Mouse (Mus musculus): ENCODE measurements at regions not wholly inside any gene's neighbourhood (a gene's known extent, or its start where the extent isn't known, plus 50 kb on each side); places are given as distances from the start of the nearest gene placed in this dataset.
"Not testable (repeated sequence)": the region's sequence is repeated elsewhere in the genome, so short reads cannot be mapped to it uniquely, and the experiment has no call there.

GRCm38 (mm10) chr17:13481445-13482085, 127.2 kb downstream of the Tcp10c start:
- DNase-seq (ENCODE audit: low spot score) (no peak), ATAC-seq (replicated peaks; ENCODE audit: low FRiP score, low read depth) (no peak)
- H3K36me3 ChIP-seq (ENCODE audit: insufficient read depth, low read length), result no peaks in the 10 kb centered on the region
- no peak for TF ChIP-seq CTCF (IDR thresholded peaks at IDR 0.05; ENCODE audit: low read depth)
- WGBS, result 81% methylated on average over 7 of the region's 7 CpGs
- H3K27ac ChIP-seq, result no peak overlapping the region
- H3K4me3 ChIP-seq (replicated peaks; ENCODE audit: low read depth, low read length), result no peak overlapping the region
- H3K4me2 ChIP-seq (ENCODE audit: low read length), result no peak overlapping the region
- H3K4me1 ChIP-seq (replicated peaks; ENCODE audit: insufficient read depth, low read length), result no peaks in the 10 kb centered on the region
- H3K9me3 ChIP-seq (replicated peaks; ENCODE audit: low read length), result no peaks in the 10 kb centered on the region
- H3K27me3 ChIP-seq (ENCODE audit: insufficient read depth, low read length), result no peaks in the 10 kb centered on the region
- H3K9ac ChIP-seq (ENCODE audit: low read depth, low read length), result no peak overlapping the region

GRCm38 (mm10) chr17:13482136-13482535, 127.8 kb downstream of the Tcp10c start:
- Histone ChIP-seq H3K4me2 (ENCODE audit: low read length) (no peak overlapping the region), H3K9ac (ENCODE audit: low read depth, low read length) (no peak overlapping the region), H3K27ac (no peak overlapping the region), H3K4me1 (replicated peaks; ENCODE audit: insufficient read depth, low read length) (no peaks in the 10 kb centered on the region), H3K9me3 (replicated peaks; ENCODE audit: low read length) (no peaks in the 10 kb centered on the region), H3K27me3 (ENCODE audit: insufficient read depth, low read length) (no peaks in the 10 kb centered on the region), H3K4me3 (replicated peaks; ENCODE audit: low read depth, low read length) (no peak overlapping the region), H3K36me3 (ENCODE audit: insufficient read depth, low read length) (no peaks in the 10 kb centered on the region)
- ATAC-seq (replicated peaks; ENCODE audit: low FRiP score, low read depth) (no peak), DNase-seq (ENCODE audit: low spot score) (no peak)
- WGBS, result 89% methylated on average over 3 of the region's 3 CpGs
- TF ChIP-seq CTCF (IDR thresholded peaks at IDR 0.05; ENCODE audit: low read depth), result no peak

- ATAC-seq (replicated peaks; ENCODE audit: low FRiP score, low read depth) (no peak), DNase-seq (ENCODE audit: low spot score) (no peak)
- no peaks in the 10 kb centered on the region for H3K4me1 ChIP-seq (replicated peaks; ENCODE audit: insufficient read depth, low read length)
Measured at GRCm38 (mm10) chr17:13487291-13488215, 133.2 kb downstream of the Tcp10c start.

DNA sequence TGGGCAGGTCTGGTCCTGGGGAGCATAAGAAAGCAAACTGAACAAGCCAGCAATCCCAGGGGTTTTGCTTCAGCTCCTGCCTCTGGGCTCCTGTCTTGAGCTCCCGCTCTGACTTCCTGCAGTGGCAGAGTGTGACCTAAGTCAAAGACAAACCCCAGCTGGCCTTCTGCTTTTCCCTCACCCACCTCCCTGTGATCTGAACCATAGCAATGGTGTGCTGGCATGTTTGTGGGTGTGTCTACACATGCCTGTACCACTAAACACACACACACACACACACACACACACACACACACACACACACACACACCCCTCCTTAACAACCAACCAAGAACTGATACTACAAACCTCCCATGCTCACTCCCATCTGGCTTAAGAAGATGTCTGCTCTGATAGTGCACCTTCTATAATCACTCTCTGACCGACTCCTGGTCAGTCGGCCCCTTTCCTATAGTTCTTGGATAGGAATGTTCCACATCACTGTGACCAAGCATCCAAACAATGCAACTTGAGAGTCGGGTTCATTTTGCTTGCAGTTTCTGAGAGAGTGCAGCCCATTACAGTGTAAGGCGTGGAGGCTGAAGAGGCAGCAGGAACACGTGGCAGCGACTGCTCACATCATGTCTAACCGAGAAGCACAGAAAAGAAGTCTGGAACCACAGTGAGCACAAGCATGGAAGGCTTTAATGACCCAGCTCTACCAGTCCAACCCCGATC, 134.4 kb downstream of the Tcp10c start:
- 53% methylated on average over 9 of the region's 9 CpGs for WGBS
- Histone ChIP-seq H3K4me2 (ENCODE audit: low read length) (no peak overlapping the region), H3K27me3 (ENCODE audit: insufficient read depth, low read length) (no peaks in the 10 kb centered on the region), H3K9me3 (replicated peaks; ENCODE audit: low read length) (no peaks in the 10 kb centered on the region), H3K27ac (no peak overlapping the region), H3K36me3 (ENCODE audit: insufficient read depth, low read length) (no peaks in the 10 kb centered on the region), H3K9ac (ENCODE audit: low read depth, low read length) (no peak overlapping the region), H3K4me3 (replicated peaks; ENCODE audit: low read depth, low read length) (no peak overlapping the region), H3K4me1 (replicated peaks; ENCODE audit: insufficient read depth, low read length) (no peaks in the 10 kb centered on the region)
- ATAC-seq (replicated peaks; ENCODE audit: low FRiP score, low read depth) (peak; percentile 64; the same call in 1 of the 2 replicates), DNase-seq (ENCODE audit: low spot score) (peak; percentile 51)
- TF ChIP-seq CTCF (IDR thresholded peaks at IDR 0.05; ENCODE audit: low read depth), result no peak

More at GRCm38 (mm10) chr17:13487291-13488215, 133.2 kb downstream of the Tcp10c start:
- Histone ChIP-seq H3K27ac (no peak overlapping the region), H3K4me2 (ENCODE audit: low read length) (no peak overlapping the region), H3K9ac (ENCODE audit: low read depth, low read length) (no peak overlapping the region), H3K9me3 (replicated peaks; ENCODE audit: low read length) (no peaks in the 10 kb centered on the region), H3K36me3 (ENCODE audit: insufficient read depth, low read length) (no peaks in the 10 kb centered on the region), H3K4me3 (replicated peaks; ENCODE audit: low read depth, low read length) (no peak overlapping the region), H3K27me3 (ENCODE audit: insufficient read depth, low read length) (no peaks in the 10 kb centered on the region)
- 73% methylated on average over 10 of the region's 10 CpGs for WGBS
- no peak for TF ChIP-seq CTCF (IDR thresholded peaks at IDR 0.05; ENCODE audit: low read depth)

DNA sequence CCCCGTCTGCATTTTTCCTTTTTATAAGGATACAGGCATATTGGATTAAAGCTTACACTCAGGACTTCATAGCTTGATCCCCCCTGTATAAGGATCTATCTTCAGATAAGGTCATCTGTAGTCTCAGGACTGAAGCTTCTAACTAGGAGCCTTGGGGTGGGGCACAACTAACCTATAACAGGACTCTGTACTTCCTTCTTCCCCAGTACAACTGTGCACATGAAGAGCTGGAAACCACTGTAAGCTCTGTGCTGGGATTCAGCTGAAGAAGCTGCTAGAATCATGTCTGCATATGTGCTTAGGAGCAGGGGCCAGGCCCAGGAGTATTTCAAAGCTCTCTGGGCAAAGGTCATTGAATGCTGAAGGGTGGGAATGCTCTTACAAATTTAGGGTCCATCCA, 137.9 kb downstream of the Tcp10c start:
- ATAC-seq (replicated peaks; ENCODE audit: low FRiP score, low read depth); DNase-seq (ENCODE audit: low spot score); H3K4me2 ChIP-seq (ENCODE audit: low read length); H3K4me1 ChIP-seq (replicated peaks; ENCODE audit: insufficient read depth, low read length); H3K9me3 ChIP-seq (replicated peaks; ENCODE audit: low read length); H3K36me3 ChIP-seq (ENCODE audit: insufficient read depth, low read length); H3K27ac ChIP-seq; H3K9ac ChIP-seq (ENCODE audit: low read depth, low read length); H3K4me3 ChIP-seq (replicated peaks; ENCODE audit: low read depth, low read length); H3K27me3 ChIP-seq (ENCODE audit: insufficient read depth, low read length): not testable (repeated sequence)
- 91% methylated on average over 1 of the region's 1 CpGs for WGBS

DNA sequence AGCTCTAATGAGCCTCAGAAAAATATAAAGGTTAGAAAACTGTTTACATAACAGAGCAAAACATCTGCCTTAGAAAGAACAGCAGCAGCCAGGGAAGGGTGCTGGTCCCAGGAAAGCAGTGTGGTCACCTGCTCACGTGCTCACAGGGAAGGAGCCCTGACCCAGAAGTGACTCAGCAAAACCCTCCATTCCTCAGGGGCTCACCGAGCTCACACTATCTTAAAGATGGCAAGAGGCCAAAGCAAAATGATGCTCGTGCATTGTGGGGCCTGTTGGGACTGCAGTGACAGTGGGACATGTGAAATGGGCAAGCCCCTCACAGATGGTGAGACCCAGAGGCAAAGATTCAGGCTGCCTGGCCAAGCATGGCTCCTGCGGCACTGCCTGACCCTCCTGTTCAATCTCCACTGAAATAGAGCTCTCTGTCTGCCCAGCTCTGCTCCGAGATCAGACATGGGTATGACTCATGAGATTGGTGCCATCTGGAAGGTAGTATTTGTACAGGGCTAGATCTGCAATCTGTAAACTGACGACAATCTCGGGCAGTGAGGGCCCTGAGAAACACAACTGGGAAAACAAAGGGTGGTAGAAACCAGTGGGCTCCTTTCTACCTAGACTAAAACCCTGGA, 138.4 kb downstream of the Tcp10c start:
- H3K4me1 ChIP-seq (replicated peaks; ENCODE audit: insufficient read depth, low read length); DNase-seq (ENCODE audit: low spot score); H3K36me3 ChIP-seq (ENCODE audit: insufficient read depth, low read length); H3K27me3 ChIP-seq (ENCODE audit: insufficient read depth, low read length); H3K9ac ChIP-seq (ENCODE audit: low read depth, low read length); H3K4me2 ChIP-seq (ENCODE audit: low read length); H3K9me3 ChIP-seq (replicated peaks; ENCODE audit: low read length); H3K27ac ChIP-seq; H3K4me3 ChIP-seq (replicated peaks; ENCODE audit: low read depth, low read length); ATAC-seq (replicated peaks; ENCODE audit: low FRiP score, low read depth): not testable (repeated sequence)
- 37% methylated on average over 3 of the region's 7 CpGs for WGBS

- DNase-seq (ENCODE audit: low spot score); H3K36me3 ChIP-seq (ENCODE audit: insufficient read depth, low read length); H3K9me3 ChIP-seq (replicated peaks; ENCODE audit: low read length); H3K4me3 ChIP-seq (replicated peaks; ENCODE audit: low read depth, low read length); H3K4me2 ChIP-seq (ENCODE audit: low read length); H3K27me3 ChIP-seq (ENCODE audit: insufficient read depth, low read length); H3K9ac ChIP-seq (ENCODE audit: low read depth, low read length); H3K27ac ChIP-seq; H3K4me1 ChIP-seq (replicated peaks; ENCODE audit: insufficient read depth, low read length); ATAC-seq (replicated peaks; ENCODE audit: low FRiP score, low read depth): not testable (repeated sequence)
- WGBS, result 72% methylated on average over 3 of the region's 3 CpGs
Measured at GRCm38 (mm10) chr17:13493866-13494265, 139.5 kb downstream of the Tcp10c start.

DNA sequence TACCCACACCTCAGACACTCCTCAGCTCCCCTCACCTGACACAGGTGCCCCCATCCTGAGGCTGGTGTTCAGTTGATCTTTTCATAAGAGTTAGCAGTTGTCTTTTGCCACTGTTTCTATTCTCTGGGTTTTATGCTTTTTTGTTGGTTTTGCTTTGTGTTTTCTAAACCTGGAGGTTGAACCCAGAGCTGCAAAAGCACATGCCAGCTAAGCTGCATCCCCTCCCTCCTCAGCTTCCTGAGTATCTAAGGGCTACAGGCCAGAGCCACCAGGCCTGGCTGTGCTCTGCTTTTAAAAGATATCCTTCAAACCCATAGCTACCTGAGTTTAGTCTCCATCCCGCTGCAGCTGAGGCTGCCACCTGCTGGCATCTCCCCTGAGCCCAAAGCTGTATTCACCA, 140.1 kb downstream of the Tcp10c start:
- H3K4me2 ChIP-seq (ENCODE audit: low read length); H3K4me1 ChIP-seq (replicated peaks; ENCODE audit: insufficient read depth, low read length); H3K9me3 ChIP-seq (replicated peaks; ENCODE audit: low read length); H3K4me3 ChIP-seq (replicated peaks; ENCODE audit: low read depth, low read length); H3K36me3 ChIP-seq (ENCODE audit: insufficient read depth, low read length); DNase-seq (ENCODE audit: low spot score); H3K27me3 ChIP-seq (ENCODE audit: insufficient read depth, low read length); ATAC-seq (replicated peaks; ENCODE audit: low FRiP score, low read depth); H3K9ac ChIP-seq (ENCODE audit: low read depth, low read length); H3K27ac ChIP-seq: not testable (repeated sequence)
- WGBS, result no CpG with 5 or more reads among the region's 1 CpGs
